Mouse (Mus musculus) limb, embryonic 14.5 days (tissue): Measurements from ENCODE around the gene Ubtf. TPM values are rescaled to one million over a fixed set of nuclear protein-coding genes. Genes with fewer than 3 reads are reported as not detected.

ENCODE experiments used
- ATAC-seq: fragments of 200-750 bp; cut with Nextera tagmentation; 2 replicates; pipeline ENCODE4 v1.8.0; 2017; ENCODE audit warnings: low read depth, moderate number of reproducible peaks, moderate TSS enrichment; ENCODE audit not compliant: low FRiP score
- DNase-seq: peaks from one replicate; pipeline ENCODE4 v3.0.0-alpha.2; 2015; ENCODE audit warnings: low spot score
- H3K27ac ChIP-seq: fragments of 300-500 bp; sonication (generic); replicated peaks from 2 replicates; pipeline ENCODE4 v1.5.1; 2014; ENCODE audit warnings: low read depth, mild to moderate bottlenecking, low read length, moderate library complexity, mixed read lengths
- H3K27me3 ChIP-seq: fragments of 300-500 bp; sonication (generic); 2 replicates; pipeline ENCODE4 v1.6.1; 2014; ENCODE audit warnings: low read length, mixed read lengths; ENCODE audit not compliant: control insufficient read depth, insufficient read depth
- H3K36me3 ChIP-seq: fragments of 300-500 bp; sonication (generic); 2 replicates; pipeline ENCODE4 v1.6.1; 2014; ENCODE audit warnings: mild to moderate bottlenecking, low read length, moderate library complexity, mixed read lengths; ENCODE audit not compliant: control insufficient read depth, insufficient read depth
- H3K4me1 ChIP-seq: fragments of 300-500 bp; sonication (generic); 2 replicates; pipeline ENCODE4 v1.6.1; 2014; ENCODE audit warnings: antibody characterized with exemption, low read length, mixed read lengths; ENCODE audit not compliant: control insufficient read depth, insufficient read depth
- H3K4me2 ChIP-seq: fragments of 300-500 bp; sonication (generic); replicated peaks from 2 replicates; pipeline ENCODE4 v1.6.1; 2014; ENCODE audit warnings: low read depth, mild to moderate bottlenecking, low read length, moderate library complexity; ENCODE audit not compliant: severe bottlenecking
- H3K4me3 ChIP-seq: fragments of 300-500 bp; sonication (generic); replicated peaks from 2 replicates; pipeline ENCODE4 v1.5.1; 2014; ENCODE audit warnings: low read length
- H3K9ac ChIP-seq: fragments of 300-500 bp; sonication (generic); 2 replicates; pipeline ENCODE4 v1.6.1; 2014; ENCODE audit warnings: mild to moderate bottlenecking, low read depth, low read length, moderate library complexity; ENCODE audit not compliant: severe bottlenecking
- H3K9me3 ChIP-seq: fragments of 300-500 bp; sonication (generic); 2 replicates; pipeline ENCODE4 v1.6.1; 2016; ENCODE audit warnings: low read length; ENCODE audit not compliant: control insufficient read depth
- POLR2A ChIP-seq: fragments of 200-500 bp; IDR thresholded peaks from 2 replicates; pipeline ENCODE4 v1.8.0; 2012; ENCODE audit warnings: inconsistent platforms, mild to moderate bottlenecking, moderate library complexity, borderline replicate concordance; ENCODE audit not compliant: insufficient read depth, insufficient read length; ENCODE audit errors: extremely low read depth
- WGBS: fragments of 180-500 bp; shearing (Covaris S2); extraction: QIAGEN DNeasy Blood & Tissue Kit; methylation state at CpG from one replicate; pipeline ENCODE4 v1.1.7; 2014; 5-methylcytosine and 5-hydroxymethylcytosine counted together
- polyA plus RNA-seq, 2 experiments: library from polyadenylated mRNA; depleted of rRNA in 1 of 2; stranded (reverse) in 1 of 2; unstranded in 1 of 2; fragments of >200 nt; fragmentation: Nextera tagmentation in 1 of 2; extraction: Ambion mirVana in 1 of 2; gene quantifications; 2 replicates each; pipeline versions ENCODE4 v1.2.1 to v1.2.3; 2012 to 2014

Ubtf gene
- polyA plus RNA-seq, 2 experiments: 79.7 to 81.3 TPM

DNA sequence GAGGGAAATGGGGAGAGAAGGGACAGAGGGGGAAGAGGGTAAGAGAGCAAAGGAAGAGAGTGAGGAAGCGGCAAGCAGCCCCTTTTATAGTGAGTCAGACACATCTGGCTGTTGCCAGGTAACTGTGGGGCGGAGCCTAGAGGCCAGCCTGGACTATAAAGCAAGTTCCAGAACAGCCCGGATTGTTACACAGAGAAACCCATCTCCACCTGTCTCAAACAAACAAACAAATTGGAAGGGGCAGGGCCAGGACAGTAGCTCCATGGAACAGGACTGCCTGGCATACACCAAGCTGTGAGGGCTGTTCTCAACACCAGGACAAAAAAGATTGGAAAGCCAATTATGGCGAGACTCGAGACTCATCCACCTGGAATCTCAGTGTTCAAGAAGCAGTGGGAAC is 27.4 kb upstream of the Ubtf start:
- Histone ChIP-seq H3K27ac (no peak overlapping the region), H3K27me3 (no peaks in the 10 kb centered on the region), H3K4me2 (no peak overlapping the region), H3K4me1 (no peaks in the 10 kb centered on the region), H3K4me3 (no peak overlapping the region), H3K9me3 (no peaks in the 10 kb centered on the region), H3K36me3 (no peaks in the 10 kb centered on the region), H3K9ac (no peak overlapping the region)
- WGBS: 56% methylated on average over 5 of the region's 5 CpGs
- DNase-seq (no peak), ATAC-seq (no peak)
- no peak for TF ChIP-seq POLR2A

DNA sequence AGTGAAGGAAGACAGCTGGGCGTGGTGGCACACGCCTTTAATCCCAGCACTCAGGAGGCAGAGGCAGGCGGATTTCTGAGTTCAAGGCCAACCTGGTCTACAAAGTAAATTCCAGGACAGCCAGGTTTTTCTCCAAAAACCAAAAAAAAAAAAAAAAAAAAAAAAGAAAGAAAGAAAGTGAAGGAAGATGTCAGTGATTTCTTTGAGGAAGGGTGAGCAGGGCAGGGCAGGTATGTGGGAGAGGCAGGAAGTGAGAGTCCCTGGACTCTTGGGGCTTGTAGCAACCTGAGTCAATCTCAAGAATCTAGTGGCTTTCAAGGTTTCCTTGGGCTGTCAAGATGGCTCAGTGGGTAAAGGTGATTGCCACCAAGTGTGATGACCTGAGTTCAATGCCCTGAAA is 24.9 kb upstream of the Ubtf start:
- no peak overlapping the region for H3K4me3 ChIP-seq
- ATAC-seq: no peak
- no peak overlapping the region for H3K4me2 ChIP-seq
- DNase-seq: no peak
- no peaks in the 10 kb centered on the region for H3K36me3 ChIP-seq
- H3K27ac ChIP-seq: no peak overlapping the region
- no peaks in the 10 kb centered on the region for H3K9me3 ChIP-seq
- no peak overlapping the region for H3K9ac ChIP-seq
- no peaks in the 10 kb centered on the region for H3K4me1 ChIP-seq
- TF ChIP-seq POLR2A: no peak
- WGBS: 88% methylated on average over 3 of the region's 3 CpGs
- H3K27me3 ChIP-seq: no peaks in the 10 kb centered on the region

- no peak overlapping the region for H3K4me2 ChIP-seq
- DNase-seq (no peak), ATAC-seq (no peak)
- no peak for TF ChIP-seq POLR2A
- H3K9ac ChIP-seq: no peak overlapping the region
- H3K36me3 ChIP-seq: no peaks in the 10 kb centered on the region
- no peaks in the 10 kb centered on the region for H3K27me3 ChIP-seq
- no peaks in the 10 kb centered on the region for H3K4me1 ChIP-seq
- no peak overlapping the region for H3K4me3 ChIP-seq
- H3K27ac ChIP-seq: no peak overlapping the region
- WGBS: 68% methylated on average over 12 of the region's 12 CpGs
- no peaks in the 10 kb centered on the region for H3K9me3 ChIP-seq
Measured at GRCm38 (mm10) chr11:102342742-102343141, 23.2 kb upstream of the Ubtf start.

GRCm38 (mm10) chr11:102341101-102341500 is 21.6 kb upstream of the Ubtf start:
- Histone ChIP-seq H3K4me3 (no peak overlapping the region), H3K9ac (no peak overlapping the region), H3K27ac (no peak overlapping the region), H3K27me3 (no peaks in the 10 kb centered on the region), H3K4me2 (no peak overlapping the region), H3K9me3 (no peaks in the 10 kb centered on the region), H3K4me1 (no peaks in the 10 kb centered on the region), H3K36me3 (no peaks in the 10 kb centered on the region)
- no peak for TF ChIP-seq POLR2A
- DNase-seq (no peak), ATAC-seq (no peak)
- 81% methylated on average over 4 of the region's 4 CpGs for WGBS

DNA sequence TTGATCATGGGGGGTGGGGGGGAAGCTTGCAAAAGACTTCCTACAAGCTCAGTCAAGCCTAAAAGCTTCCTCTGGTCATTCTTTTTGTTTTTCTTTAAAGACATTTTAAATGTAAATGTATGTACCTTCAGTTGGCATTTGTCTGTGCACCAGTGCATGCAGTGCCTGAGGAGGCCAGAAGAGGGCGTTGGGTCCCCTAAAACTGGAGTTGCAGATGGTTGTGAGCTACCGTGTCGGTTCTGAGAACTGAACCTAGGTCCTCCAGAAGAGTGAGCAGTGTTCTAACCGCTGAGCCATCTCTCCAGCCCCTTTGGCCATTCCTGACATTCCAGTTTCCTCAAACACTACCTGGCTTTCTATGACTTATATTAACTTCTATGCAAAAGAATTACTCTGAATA is 20.1 kb upstream of the Ubtf start:
- no peaks in the 10 kb centered on the region for H3K4me1 ChIP-seq
- no peaks in the 10 kb centered on the region for H3K27me3 ChIP-seq
- H3K36me3 ChIP-seq: no peaks in the 10 kb centered on the region
- no peak for TF ChIP-seq POLR2A
- H3K9me3 ChIP-seq: no peaks in the 10 kb centered on the region
- no peak overlapping the region for H3K9ac ChIP-seq
- H3K4me2 ChIP-seq: no peak overlapping the region
- DNase-seq (no peak), ATAC-seq (no peak)
- WGBS: 66% methylated on average over 4 of the region's 4 CpGs
- H3K27ac ChIP-seq: no peak overlapping the region
- no peak overlapping the region for H3K4me3 ChIP-seq

- DNase-seq: no peak
- no peak for ATAC-seq
- 73% methylated on average over 11 of the region's 11 CpGs for WGBS
Measured at GRCm38 (mm10) chr11:102339195-102339594, 19.7 kb upstream of the Ubtf start.

More at GRCm38 (mm10) chr11:102339195-102339594, 19.7 kb upstream of the Ubtf start:
- no peak for TF ChIP-seq POLR2A
- H3K4me1 ChIP-seq: no peaks in the 10 kb centered on the region
- no peaks in the 10 kb centered on the region for H3K9me3 ChIP-seq
- H3K27ac ChIP-seq: no peak overlapping the region
- H3K9ac ChIP-seq: no peak overlapping the region
- H3K4me2 ChIP-seq: no peak overlapping the region
- no peak overlapping the region for H3K4me3 ChIP-seq
- no peaks in the 10 kb centered on the region for H3K36me3 ChIP-seq
- H3K27me3 ChIP-seq: no peaks in the 10 kb centered on the region
